Mouse (Mus musculus): ENCODE data around the gene Cdc42ep1.

DNA sequence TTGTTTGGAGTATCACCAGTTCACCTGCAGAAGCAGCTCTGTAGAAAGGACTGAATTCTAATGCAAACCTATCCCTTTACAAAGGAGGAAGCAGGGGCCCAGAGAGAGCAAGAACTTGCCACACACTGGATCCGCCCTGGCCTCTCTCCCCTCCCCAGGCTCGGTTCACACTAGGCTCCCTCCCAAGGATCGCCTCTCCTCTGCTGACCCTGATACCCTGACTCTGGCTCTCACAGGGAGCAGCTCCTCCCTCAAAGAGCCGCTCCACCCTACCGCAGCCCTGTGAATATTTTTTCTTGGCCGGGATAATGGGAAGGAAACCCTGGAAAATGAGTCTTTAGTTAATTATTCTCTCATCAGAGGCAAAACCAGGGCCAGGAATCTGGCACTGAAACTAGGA is 38.1 kb upstream of the Cdc42ep1 start:
- TF ChIP-seq CTCF (IDR thresholded peaks at IDR 0.05; ENCODE audit: low read depth) (no peak), EP300 (IDR thresholded peaks at IDR 0.05; ENCODE audit: low read depth) (no peak)
